Mouse (Mus musculus): Measurements from ENCODE around the gene 4930430F08Rik. TPM values are rescaled to one million over a fixed set of nuclear protein-coding genes. Genes with fewer than 3 reads are reported as not detected.

4930430F08Rik gene
- total RNA-seq, 2 experiments from 2014 or later = 13.1 to 31.0 TPM

GRCm38 (mm10) chr10:100522330-100522729 is 67.9 kb downstream of the 4930430F08Rik start:
- ATAC-seq (replicated peaks; ENCODE audit: low FRiP score, poor library complexity, severe bottlenecking) = no peak

Other genes with a start within 250 kb of the 4930430F08Rik start
- gene Gm4302, start 249.6 kb downstream of the 4930430F08Rik start, total RNA-seq (2015; ENCODE audit: low replicate concordance) = not detected in 2 replicates
- gene Gm4302, start 249.6 kb downstream of the 4930430F08Rik start, total RNA-seq (2017; ENCODE audit: low replicate concordance) = not detected in 2 replicates
- not detected in 2 replicates for gene Gm4303, start 244.5 kb downstream of the 4930430F08Rik start, total RNA-seq (2015; ENCODE audit: low replicate concordance)
- not detected in 2 replicates for gene Gm4303, start 244.5 kb downstream of the 4930430F08Rik start, total RNA-seq (2017; ENCODE audit: low replicate concordance)
- gene Gm4305, start 239.3 kb downstream of the 4930430F08Rik start, total RNA-seq (2015; ENCODE audit: low replicate concordance) = not detected in 2 replicates
- not detected in 2 replicates for gene Gm4305, start 239.3 kb downstream of the 4930430F08Rik start, total RNA-seq (2017; ENCODE audit: low replicate concordance)
- not detected in 2 replicates for gene Gm4307, start 229.1 kb downstream of the 4930430F08Rik start, total RNA-seq (2015; ENCODE audit: low replicate concordance)
- gene Gm4307, start 229.1 kb downstream of the 4930430F08Rik start, total RNA-seq (2017; ENCODE audit: low replicate concordance) = not detected in 2 replicates
- gene Gm4312, start 207.9 kb downstream of the 4930430F08Rik start, total RNA-seq (2015; ENCODE audit: low replicate concordance) = not detected in 2 replicates
- not detected in 2 replicates for gene Gm4312, start 207.9 kb downstream of the 4930430F08Rik start, total RNA-seq (2017; ENCODE audit: low replicate concordance)
- 7.3 and 10.2 TPM in 2 replicates for gene Tmtc3, start 103.1 kb downstream of the 4930430F08Rik start, total RNA-seq (2015; ENCODE audit: low replicate concordance)
- 3.6 and 4.0 TPM in 2 replicates for gene Tmtc3, start 103.1 kb downstream of the 4930430F08Rik start, total RNA-seq (2017; ENCODE audit: low replicate concordance)
- gene Cep290, start 102.9 kb downstream of the 4930430F08Rik start, total RNA-seq (2015; ENCODE audit: low replicate concordance) = 8.8 and 15.5 TPM in 2 replicates
- 22.6 and 63.6 TPM in 2 replicates for gene Cep290, start 102.9 kb downstream of the 4930430F08Rik start, total RNA-seq (2017; ENCODE audit: low replicate concordance)
- not detected in 2 replicates for gene 1700017N19Rik, start 61 bp upstream of the 4930430F08Rik start, total RNA-seq (2015; ENCODE audit: low replicate concordance)
- gene 1700017N19Rik, start 61 bp upstream of the 4930430F08Rik start, total RNA-seq (2017; ENCODE audit: low replicate concordance) = 0.84 TPM in 1 of 2 replicates, not detected in the other